ENCODE assay signal across 25 mouse cellular contexts in genomic region chr6:140357901-140358300, GRCm38 (mm10).
"Had no signal": no experiment of that assay in that cellular context is flagged by ENCODE, and none has a peak within 500 bp of the region (broad histone marks: within the 10 kb centered on the region; RNA-seq: fewer than 3 reads in every experiment).

No protein-coding gene starts in this region.

- H3K4me2 ChIP-seq: heart, embryonic 11.5 days; heart, embryonic 13.5 days; heart, embryonic 15.5 days; hindbrain, embryonic 13.5 days; hindbrain, embryonic 15.5 days; kidney, embryonic 15.5 days; limb, embryonic 12.5 days; liver, embryonic 11.5 days had no signal

- H3K36me3 ChIP-seq: heart, embryonic 13.5 days; heart, embryonic 15.5 days; hindbrain, embryonic 13.5 days; hindbrain, embryonic 15.5 days; kidney, embryonic 15.5 days; limb, embryonic 10.5 days; limb, embryonic 12.5 days had no signal

- DNase-seq: gastrocnemius, postnatal 14 days; gastrocnemius, postnatal 36 days; heart, adult 11 months; heart, adult 2 months; heart, postnatal 14 days; heart, postnatal 36 days; kidney, adult 18-20 months; kidney, adult 8-10 months; kidney, postnatal 10 days; kidney, postnatal 25 days; kidney, postnatal 4 days; liver had no signal

- H3K27me3 ChIP-seq: heart, embryonic 13.5 days; heart, embryonic 15.5 days; hindbrain, embryonic 13.5 days; hindbrain, embryonic 15.5 days; kidney, embryonic 15.5 days; limb, embryonic 12.5 days had no signal

- ATAC-seq: hindbrain, postnatal 0 days; intestine, postnatal 0 days had no signal

- H3K4me1 ChIP-seq: hindbrain, embryonic 13.5 days; hindbrain, embryonic 15.5 days; kidney, embryonic 15.5 days; limb, embryonic 10.5 days; limb, embryonic 12.5 days had no signal

- H3K27ac ChIP-seq: heart, adult 2 months; heart, embryonic 13.5 days; heart, embryonic 15.5 days; hindbrain, embryonic 13.5 days; hindbrain, embryonic 15.5 days; hindbrain, postnatal 0 days; kidney, embryonic 15.5 days; layer of hippocampus, adult 2 months; left cerebral cortex, adult 2 months; limb, embryonic 10.5 days; limb, embryonic 12.5 days had no signal

- H3K4me3 ChIP-seq: heart, adult 2 months; heart, embryonic 13.5 days; heart, embryonic 15.5 days; hindbrain, embryonic 13.5 days; hindbrain, embryonic 15.5 days; kidney, embryonic 15.5 days; layer of hippocampus, adult 2 months; left cerebral cortex, adult 2 months; limb, embryonic 10.5 days; limb, embryonic 12.5 days had no signal

- H3K9ac ChIP-seq: heart, embryonic 13.5 days; heart, embryonic 15.5 days; hindbrain, embryonic 13.5 days; hindbrain, embryonic 15.5 days; kidney, embryonic 15.5 days; limb, embryonic 12.5 days had no signal

- H3K9me3 ChIP-seq: heart, embryonic 13.5 days; heart, embryonic 15.5 days; hindbrain, embryonic 13.5 days; hindbrain, embryonic 15.5 days; kidney, embryonic 15.5 days; limb, embryonic 10.5 days; limb, embryonic 12.5 days had no signal
